Mouse (Mus musculus) bone marrow macrophage, adult 2 months (primary cell): ENCODE data around the gene Nubp2.

ENCODE experiments used
- CTCF ChIP-seq: IDR thresholded peaks from 2 replicates; pipeline ENCODE4 v1.5.1; 2012; ENCODE audit warnings: low read depth, mild to moderate bottlenecking, low read length, moderate library complexity
- POLR2A ChIP-seq: IDR thresholded peaks from 2 replicates; pipeline ENCODE4 v1.6.1; 2012; ENCODE audit warnings: mild to moderate bottlenecking, low read depth, low read length, borderline replicate concordance

DNA sequence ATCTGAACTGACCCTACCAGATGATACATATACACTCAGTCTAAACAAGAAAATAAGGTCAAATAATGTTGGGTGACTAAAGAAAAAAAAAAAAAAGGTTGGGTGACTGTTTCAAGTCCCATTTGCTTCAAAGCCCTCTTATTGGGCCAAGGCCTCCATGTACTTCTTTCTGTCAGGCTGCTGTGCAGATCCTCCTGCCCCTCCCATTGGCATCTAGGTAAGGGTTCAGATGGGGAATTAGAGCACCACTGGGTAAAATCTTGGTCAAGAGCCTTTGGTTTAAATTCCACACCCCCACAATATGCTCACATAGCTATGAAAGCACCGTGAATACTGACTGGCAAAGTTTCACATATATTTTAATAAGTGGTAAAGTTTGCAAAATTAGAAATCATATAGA is 37.1 kb upstream of the Nubp2 start:
- no peak for TF ChIP-seq POLR2A
- no peak for TF ChIP-seq CTCF
